Mouse (Mus musculus): ENCODE measurements around the gene Bnipl.

Bnipl gene

DNA sequence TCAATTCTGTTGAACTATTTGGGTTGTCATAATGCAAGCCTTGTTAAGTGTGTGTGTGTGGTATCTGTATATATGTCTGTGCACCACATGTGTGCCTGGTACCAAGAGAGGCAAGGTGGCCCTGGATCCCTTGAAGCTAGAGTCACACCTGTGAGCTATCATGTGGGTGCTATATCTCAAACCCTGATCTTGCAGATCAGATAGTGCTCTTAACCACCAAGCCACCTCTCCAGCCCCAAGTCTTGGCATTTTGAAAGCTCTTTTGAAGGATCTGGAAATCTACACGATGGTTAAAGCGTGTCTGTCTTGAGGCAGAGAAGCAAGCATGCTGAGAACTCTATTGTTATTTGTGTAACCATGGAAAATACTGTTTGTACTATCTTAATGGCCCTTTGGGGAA is 40.4 kb downstream of the Bnipl start:
- DNase-seq: no peak

DNA sequence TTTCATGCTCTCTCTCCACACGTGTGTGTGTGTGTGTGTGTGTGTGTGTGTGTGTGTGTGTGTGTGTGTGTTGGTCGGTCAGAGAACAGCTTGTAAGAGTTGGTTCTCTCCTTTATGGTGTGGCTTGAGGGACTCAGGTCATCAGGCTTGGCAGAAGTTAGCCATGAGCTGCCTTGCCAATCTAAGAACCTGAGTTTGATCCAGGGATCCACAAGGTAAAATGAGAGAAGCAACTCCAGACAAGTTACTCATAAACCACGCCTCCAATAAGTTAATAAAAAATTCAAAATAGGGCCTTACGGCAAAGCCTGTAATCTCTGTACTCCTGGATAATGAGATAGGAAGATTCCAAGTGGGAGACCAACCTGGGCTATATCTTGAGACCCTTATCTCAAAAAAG is 42.7 kb downstream of the Bnipl start:
- no peak for DNase-seq

GRCm38 (mm10) chr3:95203880-95204279 is 47.1 kb downstream of the Bnipl start:
- DNase-seq: peak; percentile 25

- DNase-seq: no peak
Observed at GRCm38 (mm10) chr3:95200562-95200961, 50.4 kb downstream of the Bnipl start.

- no peak for DNase-seq
Observed at GRCm38 (mm10) chr3:95200132-95200531, 50.9 kb downstream of the Bnipl start.

DNA sequence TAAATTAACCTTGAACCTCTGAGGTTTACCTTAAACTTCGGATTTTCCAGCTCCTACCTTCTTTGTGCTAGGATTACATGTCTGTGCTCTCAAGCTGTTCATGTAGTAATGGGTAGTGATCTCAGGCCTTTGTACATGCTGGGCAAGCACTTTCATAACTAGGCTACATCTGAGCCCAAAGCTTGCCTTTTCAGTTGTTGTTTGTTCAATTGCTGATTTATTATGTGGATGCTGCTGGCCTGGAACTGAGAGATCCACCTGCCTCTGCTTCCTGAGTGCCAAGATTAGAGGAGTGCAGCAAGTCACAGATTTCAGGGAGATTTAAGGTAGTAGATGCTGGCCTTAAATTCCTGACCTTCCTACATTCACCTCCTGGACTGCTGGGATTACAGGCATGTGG is 51.9 kb downstream of the Bnipl start:
- DNase-seq: no peak

- DNase-seq: no peak
Observed at GRCm38 (mm10) chr3:95195772-95196171, 55.2 kb downstream of the Bnipl start.

GRCm38 (mm10) chr3:95194721-95195135 is 56.3 kb downstream of the Bnipl start:
- no peak for DNase-seq

Data from right cerebral cortex, postnatal 25 days (tissue).